Mouse (Mus musculus) midbrain, embryonic 10.5 days (tissue): Measurements from ENCODE around the gene Dzank1. TPM values are rescaled to one million over a fixed set of nuclear protein-coding genes. Genes with fewer than 3 reads are reported as not detected.

Experiments
- DNase-seq: peaks from one replicate; pipeline ENCODE4 v3.0.0-alpha.2; 2017; ENCODE audit warnings: low spot score
- H3K27ac ChIP-seq: fragments of 300-500 bp; sonication (generic); replicated peaks from 2 replicates; pipeline ENCODE4 v1.5.1; 2016; ENCODE audit warnings: mild to moderate bottlenecking
- H3K27me3 ChIP-seq: fragments of 300-500 bp; sonication (generic); 2 replicates; pipeline ENCODE4 v1.6.1; 2016; ENCODE audit warnings: low read depth, mild to moderate bottlenecking; ENCODE audit not compliant: poor library complexity, severe bottlenecking
- H3K36me3 ChIP-seq: fragments of 300-500 bp; sonication (generic); 2 replicates; pipeline ENCODE4 v1.6.1; 2016; ENCODE audit warnings: mild to moderate bottlenecking, moderate library complexity
- H3K4me1 ChIP-seq: fragments of 300-500 bp; sonication (generic); 2 replicates; pipeline ENCODE4 v1.6.1; 2016
- H3K4me3 ChIP-seq: fragments of 300-500 bp; sonication (generic); 2 replicates; pipeline ENCODE4 v1.5.1; 2016; ENCODE audit warnings: mild to moderate bottlenecking, moderate library complexity
- H3K9me3 ChIP-seq: fragments of 300-500 bp; sonication (generic); replicated peaks from 2 replicates; pipeline ENCODE4 v1.6.1; 2016; ENCODE audit warnings: mild to moderate bottlenecking
- WGBS: fragments of 180-500 bp; shearing (Covaris S2); methylation state at CpG from one replicate; pipeline ENCODE4 v1.1.7; 2016; 5-methylcytosine and 5-hydroxymethylcytosine counted together
- polyA plus RNA-seq: library from polyadenylated mRNA; unstranded; fragments of >200 nt; fragmentation: Nextera tagmentation; extraction: Ambion mirVana; gene quantifications from 2 replicates; pipeline ENCODE4 v1.2.1, GENCODE M21; 2016

Gene Dzank1
- polyA plus RNA-seq, 1 experiment from 2014 or later, result 1.8 TPM

DNA sequence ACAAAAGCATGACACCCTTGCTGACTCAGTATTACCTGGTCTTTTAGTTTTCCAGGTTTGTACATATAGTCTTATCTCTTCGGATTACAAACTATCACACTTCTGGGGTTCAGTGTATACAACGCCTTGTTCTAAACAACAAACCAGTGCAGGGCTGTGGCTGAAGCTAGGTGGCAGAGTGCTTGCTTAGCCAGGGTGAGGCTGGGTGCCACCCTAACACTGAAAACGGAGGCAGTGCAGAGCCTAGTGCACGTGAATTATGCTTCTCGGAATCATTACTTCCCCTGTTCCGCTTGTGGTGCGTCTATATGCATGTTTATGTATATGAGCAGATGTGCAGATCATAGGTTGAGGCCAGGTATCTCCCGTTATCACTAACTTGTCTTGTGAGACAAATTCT, 98.6 kb downstream of the Dzank1 start:
- 87% methylated on average over 8 of the region's 8 CpGs for WGBS
- H3K36me3 ChIP-seq, result no peaks in the 10 kb centered on the region
- H3K27me3 ChIP-seq, result no peaks in the 10 kb centered on the region
- no peak overlapping the region for H3K4me3 ChIP-seq
- DNase-seq, result no peak
- H3K27ac ChIP-seq, result no peak overlapping the region
- H3K9me3 ChIP-seq, result no peaks in the 10 kb centered on the region
- no peaks in the 10 kb centered on the region for H3K4me1 ChIP-seq

GRCm38 (mm10) chr2:144427852-144428251, 99.4 kb downstream of the Dzank1 start:
- H3K4me1 ChIP-seq, result no peaks in the 10 kb centered on the region
- no peak overlapping the region for H3K27ac ChIP-seq
- H3K36me3 ChIP-seq, result no peaks in the 10 kb centered on the region
- H3K27me3 ChIP-seq, result no peaks in the 10 kb centered on the region
- no peaks in the 10 kb centered on the region for H3K9me3 ChIP-seq
- no peak overlapping the region for H3K4me3 ChIP-seq
- DNase-seq, result no peak
- 91% methylated on average over 5 of the region's 5 CpGs for WGBS

DNA sequence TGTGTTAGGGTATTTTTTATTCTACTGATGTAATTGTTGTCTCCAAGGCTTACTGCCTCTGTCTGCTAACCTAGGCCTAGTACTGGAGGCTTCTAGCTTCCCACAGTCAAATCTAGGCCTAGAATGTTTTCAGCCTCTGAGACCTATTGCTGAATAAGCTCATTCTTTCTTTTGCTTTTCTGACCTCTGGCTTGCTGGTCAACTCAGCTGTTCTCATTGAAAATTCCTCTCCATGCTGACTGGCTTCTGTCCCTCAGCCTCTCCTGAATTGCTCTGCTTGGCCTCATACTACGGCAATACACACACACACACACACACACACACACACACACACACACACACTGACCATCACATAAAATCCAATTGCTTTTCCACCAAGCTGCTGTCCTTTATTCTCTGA, 101.5 kb downstream of the Dzank1 start:
- Histone ChIP-seq H3K9me3 (no peaks in the 10 kb centered on the region), H3K27ac (no peak overlapping the region), H3K4me1 (no peaks in the 10 kb centered on the region), H3K27me3 (no peaks in the 10 kb centered on the region), H3K36me3 (no peaks in the 10 kb centered on the region), H3K4me3 (no peak overlapping the region)
- 90% methylated on average over 1 of the region's 1 CpGs for whole genome bisulfite sequencing
- no peak for DNase-seq

DNA sequence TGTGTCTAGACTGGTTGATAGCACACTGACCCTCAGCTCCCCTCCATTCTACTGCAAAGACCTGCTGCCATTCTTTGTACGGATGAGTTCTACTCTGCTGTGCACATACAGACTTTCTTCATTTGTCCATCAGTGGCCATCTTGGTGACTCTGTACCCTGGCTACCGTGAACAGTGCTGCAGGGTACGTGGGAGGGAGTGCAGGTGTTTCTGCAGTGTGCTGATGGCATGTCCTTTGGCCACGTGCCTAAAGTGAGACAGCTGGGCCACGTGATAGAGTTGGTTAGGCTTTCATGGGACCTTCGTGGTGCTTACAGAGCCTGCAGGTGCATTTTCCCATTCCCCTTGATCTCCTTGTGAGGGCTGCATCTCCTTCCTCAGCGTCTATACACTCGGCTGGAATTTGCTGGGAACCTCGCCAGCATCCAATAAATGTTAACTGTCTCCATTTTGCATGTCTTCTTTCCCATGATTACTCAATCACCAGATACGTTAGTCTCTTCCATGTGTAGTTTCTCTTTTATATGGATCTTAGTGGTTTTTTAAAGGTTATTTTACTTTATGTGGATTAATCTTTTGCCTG, 105.0 kb downstream of the Dzank1 start:
- Histone ChIP-seq H3K36me3 (no peaks in the 10 kb centered on the region), H3K4me1 (0 out of 2 replicates have a peak, but pooled peaks cover 4% of the 10 kb centered on the region), H3K27ac (no peak overlapping the region), H3K27me3 (no peaks in the 10 kb centered on the region), H3K4me3 (no peak overlapping the region), H3K9me3 (no peaks in the 10 kb centered on the region)
- no peak for DNase-seq
- WGBS, result 89% methylated on average over 10 of the region's 10 CpGs

Other genes starting within 250 kb of the Dzank1 start
- not detected in 2 replicates for gene Ovol2, start 195.3 kb downstream of the Dzank1 start, polyA plus RNA-seq
- gene Kat14, start 158.4 kb downstream of the Dzank1 start, polyA plus RNA-seq, result 58.9 and 60.1 TPM in 2 replicates
- gene Pet117, start 158.4 kb downstream of the Dzank1 start, polyA plus RNA-seq, result not detected in 2 replicates
- 32.8 and 34.9 TPM in 2 replicates for gene Polr3f, start 304 bp upstream of the Dzank1 start, polyA plus RNA-seq
- gene Rbbp9, start 23.5 kb upstream of the Dzank1 start, polyA plus RNA-seq, result 60.4 and 66.4 TPM in 2 replicates
- gene Sec23b, start 28.8 kb upstream of the Dzank1 start, polyA plus RNA-seq, result 130 and 137 TPM in 2 replicates
- 31.6 and 31.9 TPM in 2 replicates for gene Smim26, start 66.6 kb upstream of the Dzank1 start, polyA plus RNA-seq
- gene Dtd1, start 72.5 kb upstream of the Dzank1 start, polyA plus RNA-seq, result 37.6 and 38.3 TPM in 2 replicates